Mouse (Mus musculus): Measurements from ENCODE around the gene Pfdn4. TPM values are rescaled to one million over a fixed set of nuclear protein-coding genes. Genes with fewer than 3 reads are reported as not detected.
A peak's percentile ranks its signal among the peaks of the same experiment; 100 is the strongest.

Pfdn4 gene
- polyA plus RNA-seq, 1 experiment from 2014 or later = 94.0 TPM

DNA sequence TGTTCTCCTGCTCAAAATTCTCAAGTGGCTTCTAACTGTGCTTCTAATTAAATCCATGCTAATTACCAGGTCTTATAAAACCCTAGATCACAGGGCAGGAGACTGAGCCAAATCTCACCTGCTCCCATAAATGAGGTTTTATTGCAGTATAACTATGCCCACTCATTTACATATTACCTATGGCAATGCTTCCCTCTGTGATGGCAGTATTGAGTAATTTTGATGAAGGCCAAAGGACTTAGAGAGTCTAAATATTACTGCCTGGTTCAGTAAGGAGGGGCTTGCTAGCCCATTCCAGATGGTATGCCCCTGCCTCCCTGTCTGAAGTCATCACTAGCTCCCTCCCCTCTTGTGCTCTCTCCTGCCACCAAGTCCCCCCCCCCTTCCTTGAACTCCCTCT, 39.6 kb downstream of the Pfdn4 start:
- Histone ChIP-seq H3K4me3 (no peak overlapping the region), H3K9me3 (no peaks in the 10 kb centered on the region), H3K4me1 (peaks cover 4% of the 10 kb centered on the region; the same call in 1 of the 2 replicates), H3K36me3 (replicated peaks) (no peaks in the 10 kb centered on the region), H3K27me3 (ENCODE audit: poor library complexity, severe bottlenecking) (no peaks in the 10 kb centered on the region), H3K27ac (0 out of 2 replicates have a peak overlapping the region, but pooled peaks have one; percentile 30)
- no peak for DNase-seq (ENCODE audit: extremely low spot score, low spot score)

DNA sequence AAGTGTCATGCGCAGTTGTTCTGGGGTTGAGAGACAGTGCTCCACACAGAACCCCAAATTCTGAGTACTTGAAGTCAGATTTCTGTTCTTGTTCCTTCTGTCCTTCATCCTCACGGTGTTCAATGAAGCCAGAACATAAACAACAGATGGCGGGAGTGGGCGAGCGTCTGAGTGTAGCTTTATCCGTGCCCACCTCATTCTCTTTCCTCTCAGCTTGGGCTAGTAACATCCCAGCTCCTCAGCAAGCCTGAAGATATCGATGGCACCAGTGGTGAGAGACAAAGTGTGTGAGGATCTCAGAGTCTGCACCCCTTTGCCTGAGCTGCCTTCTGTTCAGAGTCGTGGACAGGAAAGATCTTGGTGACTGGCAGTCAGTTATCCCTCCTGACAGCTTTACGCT, 43.0 kb downstream of the Pfdn4 start:
- no peaks in the 10 kb centered on the region for H3K36me3 ChIP-seq (replicated peaks)
- peaks cover 6% of the 10 kb centered on the region; the same call in 1 of the 2 replicates for H3K4me1 ChIP-seq
- no peaks in the 10 kb centered on the region for H3K9me3 ChIP-seq
- WGBS = 95% methylated on average over 9 of the region's 9 CpGs
- no peak for DNase-seq (ENCODE audit: extremely low spot score, low spot score)
- H3K27me3 ChIP-seq (ENCODE audit: poor library complexity, severe bottlenecking) = no peaks in the 10 kb centered on the region
- no peak overlapping the region for H3K27ac ChIP-seq
- no peak overlapping the region for H3K4me3 ChIP-seq

DNA sequence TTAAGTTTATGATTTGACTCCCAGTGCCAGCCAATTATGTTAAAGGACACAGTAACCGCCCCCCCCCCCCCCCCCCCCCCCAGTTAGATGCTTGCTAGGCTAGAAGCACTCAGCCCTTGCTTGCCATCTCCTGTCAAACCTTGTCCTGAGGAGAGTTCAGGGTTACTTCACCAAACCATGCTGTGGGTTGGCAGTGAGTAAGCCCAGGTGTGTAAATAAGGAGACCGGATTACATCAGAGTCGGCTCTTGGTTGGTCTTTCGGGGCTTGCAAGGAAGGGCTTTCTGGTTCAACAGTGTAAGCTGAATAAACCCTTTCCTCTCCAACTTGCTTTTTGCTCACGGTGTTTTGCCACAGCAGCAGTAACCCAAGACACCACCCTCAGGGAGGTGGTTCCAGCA, 47.4 kb downstream of the Pfdn4 start:
- no peaks in the 10 kb centered on the region for H3K9me3 ChIP-seq
- DNase-seq (ENCODE audit: extremely low spot score, low spot score) = no peak
- H3K27me3 ChIP-seq (ENCODE audit: poor library complexity, severe bottlenecking) = peaks cover 8% of the 10 kb centered on the region
- H3K27ac ChIP-seq = no peak overlapping the region
- H3K4me1 ChIP-seq = peaks cover 37% of the 10 kb centered on the region
- WGBS = 78% methylated on average over 5 of the region's 5 CpGs
- no peaks in the 10 kb centered on the region for H3K36me3 ChIP-seq (replicated peaks)
- no peak overlapping the region for H3K4me3 ChIP-seq

GRCm38 (mm10) chr2:170544159-170544558, 47.9 kb downstream of the Pfdn4 start:
- DNase-seq (ENCODE audit: extremely low spot score, low spot score) = no peak
- peaks cover 8% of the 10 kb centered on the region for H3K27me3 ChIP-seq (ENCODE audit: poor library complexity, severe bottlenecking)
- H3K4me3 ChIP-seq = no peak overlapping the region
- no peaks in the 10 kb centered on the region for H3K9me3 ChIP-seq
- 89% methylated on average over 3 of the region's 3 CpGs for WGBS
- peaks cover 42% of the 10 kb centered on the region for H3K4me1 ChIP-seq
- H3K27ac ChIP-seq = no peak overlapping the region
- H3K36me3 ChIP-seq (replicated peaks) = no peaks in the 10 kb centered on the region

DNA sequence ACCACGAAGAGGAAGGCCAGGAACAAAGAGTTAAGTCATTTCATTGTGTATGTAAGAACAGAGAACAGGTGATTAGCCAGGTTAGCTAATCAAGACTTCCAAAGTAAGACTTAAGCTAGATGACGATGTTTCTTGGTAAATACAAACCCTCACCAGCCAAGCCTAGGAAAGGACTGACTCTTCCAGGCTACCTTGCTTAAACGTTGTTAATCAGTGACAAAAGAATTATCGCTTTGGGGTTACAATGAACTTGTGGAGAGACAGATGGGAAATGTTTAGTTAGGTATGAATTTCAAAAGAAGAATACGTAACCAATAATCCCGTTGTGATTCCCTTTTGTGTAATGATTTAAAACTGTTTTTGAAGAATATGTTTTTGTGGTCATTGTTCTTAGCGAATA, 48.7 kb downstream of the Pfdn4 start:
- H3K4me3 ChIP-seq = no peak overlapping the region
- DNase-seq (ENCODE audit: extremely low spot score, low spot score) = no peak
- peaks cover 8% of the 10 kb centered on the region for H3K27me3 ChIP-seq (ENCODE audit: poor library complexity, severe bottlenecking)
- WGBS = 86% methylated on average over 7 of the region's 7 CpGs
- H3K27ac ChIP-seq = no peak overlapping the region
- H3K4me1 ChIP-seq = peaks cover 48% of the 10 kb centered on the region
- no peaks in the 10 kb centered on the region for H3K36me3 ChIP-seq (replicated peaks)
- no peaks in the 10 kb centered on the region for H3K9me3 ChIP-seq

- 68% methylated on average over 4 of the region's 4 CpGs for WGBS
- H3K36me3 ChIP-seq (replicated peaks) = no peaks in the 10 kb centered on the region
- no peak for DNase-seq (ENCODE audit: extremely low spot score, low spot score)
- no peak overlapping the region for H3K27ac ChIP-seq
- H3K9me3 ChIP-seq = no peaks in the 10 kb centered on the region
- peaks cover 55% of the 10 kb centered on the region for H3K4me1 ChIP-seq
- peaks cover 8% of the 10 kb centered on the region for H3K27me3 ChIP-seq (ENCODE audit: poor library complexity, severe bottlenecking)
- H3K4me3 ChIP-seq = no peak overlapping the region
Observed at GRCm38 (mm10) chr2:170545745-170546144, 49.5 kb downstream of the Pfdn4 start.

DNA sequence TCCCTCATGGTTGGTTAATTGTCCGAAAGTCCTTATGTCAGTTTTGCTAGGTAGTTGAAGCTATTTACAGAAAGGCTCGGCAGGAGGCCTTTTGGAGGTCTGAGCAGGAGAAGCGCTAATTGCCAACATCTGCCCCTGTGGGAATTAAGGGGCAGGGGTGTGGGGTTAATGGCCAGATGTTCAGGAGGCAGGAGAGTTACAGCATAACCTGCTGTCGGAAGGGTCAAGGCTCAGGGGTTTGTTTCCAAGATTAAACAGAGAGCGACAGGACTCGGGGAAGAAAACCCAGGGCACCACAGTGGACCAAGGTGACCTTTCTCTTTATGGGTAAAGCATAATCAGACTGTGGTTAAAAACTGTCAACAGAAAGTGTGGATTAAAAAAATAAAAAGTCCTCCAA, 51.3 kb downstream of the Pfdn4 start:
- WGBS = 4% methylated on average over 6 of the region's 6 CpGs
- Histone ChIP-seq H3K9me3 (no peaks in the 10 kb centered on the region), H3K36me3 (replicated peaks) (no peaks in the 10 kb centered on the region), H3K27ac (no peak overlapping the region), H3K4me1 (peaks cover 72% of the 10 kb centered on the region), H3K27me3 (ENCODE audit: poor library complexity, severe bottlenecking) (peaks cover 8% of the 10 kb centered on the region), H3K4me3 (no peak overlapping the region)
- DNase-seq (ENCODE audit: extremely low spot score, low spot score) = peak; percentile 49

- WGBS = 26% methylated on average over 4 of the region's 4 CpGs
Observed at GRCm38 (mm10) chr2:170548046-170548445, 51.8 kb downstream of the Pfdn4 start.

DNA sequence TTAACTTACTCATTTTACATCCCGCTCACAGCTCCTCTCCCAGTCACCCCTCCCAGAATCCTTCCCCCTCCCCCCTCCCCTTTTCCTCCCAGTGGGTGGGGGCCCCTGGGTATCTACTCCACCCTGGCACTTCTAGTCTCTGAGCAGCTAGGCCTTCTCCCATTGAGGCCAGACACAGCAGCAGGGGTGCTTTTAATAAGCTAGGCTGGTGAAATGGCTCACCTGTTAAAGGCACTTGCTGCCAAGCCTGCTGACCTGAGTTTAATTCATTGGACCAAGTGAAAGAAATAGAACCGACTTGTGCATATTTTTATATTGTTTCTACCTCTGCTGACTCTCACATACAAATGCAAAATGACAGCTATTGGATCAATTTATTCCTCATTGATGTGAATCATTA, 52.9 kb downstream of the Pfdn4 start:
- WGBS = 73% methylated on average over 2 of the region's 2 CpGs
- no peaks in the 10 kb centered on the region for H3K9me3 ChIP-seq
- H3K36me3 ChIP-seq (replicated peaks) = no peaks in the 10 kb centered on the region
- no peak for DNase-seq (ENCODE audit: extremely low spot score, low spot score)
- H3K4me1 ChIP-seq = peaks cover 72% of the 10 kb centered on the region
- H3K27me3 ChIP-seq (ENCODE audit: poor library complexity, severe bottlenecking) = peaks cover 17% of the 10 kb centered on the region
- H3K4me3 ChIP-seq = no peak overlapping the region
- H3K27ac ChIP-seq = no peak overlapping the region

More at GRCm38 (mm10) chr2:170548046-170548445, 51.8 kb downstream of the Pfdn4 start:
- peak overlapping the region; percentile 60 for H3K27ac ChIP-seq
- H3K4me3 ChIP-seq = no peak overlapping the region
- no peaks in the 10 kb centered on the region for H3K9me3 ChIP-seq
- peaks cover 8% of the 10 kb centered on the region for H3K27me3 ChIP-seq (ENCODE audit: poor library complexity, severe bottlenecking)
- no peak for DNase-seq (ENCODE audit: extremely low spot score, low spot score)
- peaks cover 74% of the 10 kb centered on the region for H3K4me1 ChIP-seq
- H3K36me3 ChIP-seq (replicated peaks) = no peaks in the 10 kb centered on the region

DNA sequence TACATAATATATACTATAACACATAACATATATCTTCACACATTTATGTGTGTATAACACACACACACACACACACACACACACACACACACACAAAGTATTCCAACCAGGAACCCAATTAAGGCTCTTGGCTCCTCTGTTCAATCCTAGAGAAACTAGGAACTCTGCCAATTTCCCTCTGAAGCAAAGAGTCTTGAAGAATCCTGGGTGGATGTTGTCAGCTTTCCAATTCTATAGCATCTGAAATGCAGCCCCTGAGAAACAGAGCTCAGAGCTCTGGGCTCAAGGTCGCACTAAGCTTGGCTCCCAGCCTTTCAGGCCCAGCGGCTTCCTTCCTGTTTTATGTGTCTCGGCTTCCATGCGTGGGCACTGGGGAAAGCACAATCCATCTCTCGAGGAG, 54.0 kb downstream of the Pfdn4 start:
- H3K4me1 ChIP-seq = peaks cover 70% of the 10 kb centered on the region
- no peak overlapping the region; the same call in 1 of the 2 replicates for H3K27ac ChIP-seq
- no peaks in the 10 kb centered on the region for H3K9me3 ChIP-seq
- 56% methylated on average over 5 of the region's 5 CpGs for WGBS
- DNase-seq (ENCODE audit: extremely low spot score, low spot score) = no peak
- H3K4me3 ChIP-seq = no peak overlapping the region
- peaks cover 21% of the 10 kb centered on the region for H3K27me3 ChIP-seq (ENCODE audit: poor library complexity, severe bottlenecking)
- no peaks in the 10 kb centered on the region for H3K36me3 ChIP-seq (replicated peaks)

DNA sequence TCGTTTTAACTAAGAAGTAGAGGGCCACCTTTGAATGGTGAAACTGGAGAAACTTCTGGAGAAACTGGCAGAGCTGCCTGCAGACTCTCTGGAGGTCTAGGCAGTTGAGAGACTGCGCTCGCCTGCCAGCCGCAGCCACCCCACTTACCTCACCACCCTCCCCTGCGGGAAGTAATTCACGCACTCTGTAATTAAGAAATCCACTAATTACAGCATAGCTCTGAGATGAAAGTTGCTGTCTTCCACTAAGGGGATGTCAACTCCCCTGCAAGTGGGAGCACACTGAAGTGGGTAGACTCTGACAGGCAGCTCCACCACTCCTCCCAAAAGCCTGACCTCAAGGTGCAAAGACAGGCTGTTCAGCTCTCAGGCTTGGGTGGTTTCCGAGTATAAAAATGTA, 55.9 kb downstream of the Pfdn4 start:
- Histone ChIP-seq H3K9me3 (no peaks in the 10 kb centered on the region), H3K27ac (no peak overlapping the region), H3K4me3 (no peak overlapping the region), H3K4me1 (peaks cover 58% of the 10 kb centered on the region), H3K27me3 (ENCODE audit: poor library complexity, severe bottlenecking) (peaks cover 14% of the 10 kb centered on the region; the same call in 1 of the 2 replicates), H3K36me3 (replicated peaks) (no peaks in the 10 kb centered on the region)
- WGBS = 68% methylated on average over 7 of the region's 7 CpGs
- DNase-seq (ENCODE audit: extremely low spot score, low spot score) = no peak

- Histone ChIP-seq H3K27me3 (ENCODE audit: poor library complexity, severe bottlenecking) (no peaks in the 10 kb centered on the region), H3K9me3 (no peaks in the 10 kb centered on the region), H3K4me3 (no peak overlapping the region), H3K4me1 (peaks cover 6% of the 10 kb centered on the region), H3K27ac (peak overlapping the region; percentile 5; the same call in 1 of the 2 replicates), H3K36me3 (replicated peaks) (no peaks in the 10 kb centered on the region)
- DNase-seq (ENCODE audit: extremely low spot score, low spot score) = no peak
- WGBS = 81% methylated on average over 15 of the region's 15 CpGs
Observed at GRCm38 (mm10) chr2:170563956-170564855, 68.0 kb downstream of the Pfdn4 start.

DNA sequence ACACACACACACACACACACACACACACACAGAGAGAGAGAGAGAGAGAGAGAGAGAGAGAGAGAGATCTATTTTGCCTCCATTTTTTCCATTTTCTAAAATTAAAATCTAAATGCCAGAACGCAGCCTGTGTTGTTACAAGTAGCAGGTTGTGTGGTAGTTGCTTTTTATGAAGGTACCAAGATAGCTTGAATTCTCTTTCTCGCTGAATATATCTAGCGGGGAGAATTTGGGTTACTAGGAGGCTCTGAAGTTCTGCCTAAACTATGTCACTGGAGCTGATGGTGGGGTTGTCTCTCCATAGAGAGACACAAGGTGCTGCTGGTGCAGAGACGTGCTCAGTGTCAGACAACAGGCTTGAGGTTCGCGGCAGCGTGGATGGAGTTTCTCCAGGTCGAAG, 68.8 kb downstream of the Pfdn4 start:
- no peaks in the 10 kb centered on the region for H3K36me3 ChIP-seq (replicated peaks)
- H3K27ac ChIP-seq = no peak overlapping the region
- 94% methylated on average over 8 of the region's 8 CpGs for WGBS
- H3K9me3 ChIP-seq = no peaks in the 10 kb centered on the region
- no peaks in the 10 kb centered on the region for H3K27me3 ChIP-seq (ENCODE audit: poor library complexity, severe bottlenecking)
- no peak for DNase-seq (ENCODE audit: extremely low spot score, low spot score)
- H3K4me1 ChIP-seq = peaks cover 6% of the 10 kb centered on the region
- no peak overlapping the region for H3K4me3 ChIP-seq

Data from forebrain, embryonic 10.5 days (tissue).